Mouse (Mus musculus) ES-Bruce4 (cell line): Measurements from ENCODE around the gene Klhl21.

Experiments
- CTCF ChIP-seq: IDR thresholded peaks from one replicate; pipeline ENCODE4 v1.8.1; 2011; ENCODE audit warnings: low read depth, low read length
- EP300 ChIP-seq: IDR thresholded peaks from 2 replicates; pipeline ENCODE4 v1.6.1; 2011; ENCODE audit warnings: low read depth, low read length; ENCODE audit not compliant: insufficient read depth
- POLR2A ChIP-seq: IDR thresholded peaks from one replicate; pipeline ENCODE4 v1.8.1; 2011; ENCODE audit warnings: low read length; ENCODE audit not compliant: insufficient read depth

DNA sequence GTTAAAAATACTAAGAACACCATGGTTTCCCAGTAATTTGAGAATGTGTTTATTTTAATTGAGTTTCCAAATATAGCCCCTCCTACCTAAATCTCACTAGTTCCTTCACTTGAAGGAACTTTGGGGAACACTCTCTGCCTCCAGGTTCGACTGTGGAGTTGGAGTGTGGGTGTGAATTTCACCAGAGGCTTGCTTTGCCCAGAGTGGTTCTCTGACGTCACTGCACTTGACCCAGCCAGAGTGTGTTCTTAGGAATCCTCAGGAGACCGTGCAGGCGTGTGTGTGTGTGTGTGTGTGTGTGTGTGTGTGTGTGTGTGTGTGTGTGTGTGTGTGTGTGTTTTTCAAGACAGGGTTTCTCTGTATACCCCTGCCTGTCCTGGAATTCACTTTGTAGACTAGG lies 7.7 kb upstream of the Klhl21 start:
- no peak for TF ChIP-seq CTCF
- no peak for TF ChIP-seq POLR2A
- TF ChIP-seq EP300: no peak
